Mouse (Mus musculus): Measurements from ENCODE around the gene Gm28729.

- TF ChIP-seq CTCF (IDR thresholded peaks at IDR 0.05; ENCODE audit: low read depth) (no peak), EP300 (IDR thresholded peaks at IDR 0.05; ENCODE audit: low read depth) (no peak)
Observed at GRCm38 (mm10) chr9:96524972-96525506, at the start of gene Gm28729.
